8 mouse cellular contexts compared by ENCODE assay signal in genomic region chr11:3894406-3895281, GRCm38 (mm10). TPM values are rescaled to one million over a fixed set of nuclear protein-coding genes. Genes with fewer than 3 reads are reported as not detected.
A peak's percentile ranks its signal among the peaks of the same experiment; 100 is the strongest.
DNase-seq lines count a peak whose midpoint lies in the region; ATAC-seq and TF ChIP-seq lines count a peak whose summit lies in the region.

4921536K21Rik (minus strand) TSS chr11:3895098.
Dusp18 (plus strand) TSS chr11:3895240.

- peaks cover 25% of the 10 kb centered on the region for H3K4me1 ChIP-seq in E14TG2a.4 (replicated peaks; ENCODE audit: low read depth, low read length)
- H3K4me1 ChIP-seq in forebrain, embryonic 14.5 days (ENCODE audit: control insufficient read depth, insufficient read depth, low read length) = peaks cover 3% of the 10 kb centered on the region; the same call in 1 of the 2 replicates
- peaks cover 7% of the 10 kb centered on the region for H3K4me1 ChIP-seq in liver, embryonic 16.5 days (ENCODE audit: control insufficient read depth, low read depth, low read length)
- peaks cover 4% of the 10 kb centered on the region; the same call in 1 of the 2 replicates for H3K4me1 ChIP-seq in neural tube, embryonic 12.5 days

- H3K36me3 ChIP-seq in E14TG2a.4 (ENCODE audit: insufficient read depth, low read length) = peaks cover 7% of the 10 kb centered on the region; the same call in 1 of the 2 replicates
- peaks cover 21% of the 10 kb centered on the region for H3K36me3 ChIP-seq in forebrain, embryonic 14.5 days (ENCODE audit: control insufficient read depth, insufficient read depth, low read length)
- no peaks in the 10 kb centered on the region for H3K36me3 ChIP-seq in liver, embryonic 16.5 days (ENCODE audit: control insufficient read depth, insufficient read depth)
- H3K36me3 ChIP-seq in neural tube, embryonic 12.5 days = peaks cover 21% of the 10 kb centered on the region

- H3K27me3 ChIP-seq in E14TG2a.4 (ENCODE audit: insufficient read depth, low read length) = peaks cover 35% of the 10 kb centered on the region
- no peaks in the 10 kb centered on the region for H3K27me3 ChIP-seq in forebrain, embryonic 14.5 days (replicated peaks; ENCODE audit: control insufficient read depth, insufficient read depth, low read length)
- no peaks in the 10 kb centered on the region for H3K27me3 ChIP-seq in liver, embryonic 16.5 days (ENCODE audit: control insufficient read depth, insufficient read depth, low read depth, low read length)
- H3K27me3 ChIP-seq in neural tube, embryonic 12.5 days (replicated peaks) = no peaks in the 10 kb centered on the region

- no peak for TF ChIP-seq CTCF in E14TG2a.4 (conservative IDR thresholded peaks at IDR 0.05; ENCODE audit: low read length)

- WGBS in forebrain, embryonic 14.5 days = 2% methylated on average over 46 of the region's 46 CpGs
- WGBS in large intestine, adult 2 months = 4% methylated on average over 46 of the region's 46 CpGs
- WGBS in liver, embryonic 16.5 days (ENCODE audit: insufficient replicate concordance) = 5% methylated on average over 46 of the region's 46 CpGs
- WGBS in neural tube, embryonic 12.5 days = 2% methylated on average over 46 of the region's 46 CpGs

- peak; percentile 53 for DNase-seq in cerebellum, adult 11 months
- DNase-seq in forebrain, embryonic 14.5 days (ENCODE audit: low spot score) = peak; percentile 98
- DNase-seq in heart, postnatal 14 days = peak; percentile 90 to 91
- peak; percentile 89 for DNase-seq in large intestine, adult 2 months (ENCODE audit: low read depth, low spot score)
- DNase-seq in telencephalon, adult 2 months (ENCODE audit: low read depth, low spot score) = peak; percentile 92

- H3K4me2 ChIP-seq in forebrain, embryonic 14.5 days (ENCODE audit: low read length) = peak within 1 kb of the TSS; percentile 63
- H3K4me2 ChIP-seq in liver, embryonic 16.5 days (ENCODE audit: low read depth, low read length) = peak within 1 kb of the TSS; percentile 77
- peak within 1 kb of the TSS; percentile 73 for H3K4me2 ChIP-seq in neural tube, embryonic 12.5 days (replicated peaks)

- peak; percentile 100 for ATAC-seq in forebrain, embryonic 14.5 days
- ATAC-seq in liver, embryonic 16.5 days (ENCODE audit: low read depth) = peak; percentile 94
- peak; percentile 99 for ATAC-seq in neural tube, embryonic 12.5 days (ENCODE audit: low FRiP score, low read depth)

- peak within 1 kb of the TSS; percentile 62 for H3K9ac ChIP-seq in forebrain, embryonic 14.5 days (ENCODE audit: low read length)
- peak within 1 kb of the TSS; percentile 14; the same call in 1 of the 2 replicates for H3K9ac ChIP-seq in liver, embryonic 16.5 days (ENCODE audit: low read depth, low read length)
- H3K9ac ChIP-seq in neural tube, embryonic 12.5 days = peak within 1 kb of the TSS; percentile 59

- peak within 1 kb of the TSS; percentile 79 for H3K27ac ChIP-seq in forebrain, embryonic 14.5 days (ENCODE audit: low read depth, low read length)
- no peak within 1 kb of the TSS for H3K27ac ChIP-seq in liver, embryonic 16.5 days (ENCODE audit: low read length)
- H3K27ac ChIP-seq in neural tube, embryonic 12.5 days = peak within 1 kb of the TSS; percentile 50; the same call in 1 of the 2 replicates

- peak within 1 kb of the TSS; percentile 80 for H3K4me3 ChIP-seq in E14TG2a.4 (replicated peaks; ENCODE audit: low read length)
- peak within 1 kb of the TSS; percentile 39 for H3K4me3 ChIP-seq in forebrain, embryonic 14.5 days (ENCODE audit: low read depth, low read length)
- H3K4me3 ChIP-seq in liver, embryonic 16.5 days (ENCODE audit: low read depth, low read length) = peak within 1 kb of the TSS; percentile 59
- peak within 1 kb of the TSS; percentile 44 for H3K4me3 ChIP-seq in neural tube, embryonic 12.5 days

- no peaks in the 10 kb centered on the region for H3K9me3 ChIP-seq in E14TG2a.4 (ENCODE audit: low read length)
- no peaks in the 10 kb centered on the region for H3K9me3 ChIP-seq in forebrain, embryonic 14.5 days (replicated peaks; ENCODE audit: control insufficient read depth, low read length)
- H3K9me3 ChIP-seq in liver, embryonic 16.5 days (replicated peaks; ENCODE audit: control insufficient read depth, low read length) = no peaks in the 10 kb centered on the region
- no peaks in the 10 kb centered on the region for H3K9me3 ChIP-seq in neural tube, embryonic 12.5 days

- intact Hi-C loops in heart, postnatal 14 days (cut with DNase I) = no loop called here

RNA-seq across cellular contexts. Expression of gene 4921536K21Rik, which starts in this region (rescaled TPM):
- polyA plus RNA-seq in forebrain, embryonic 14.5 days (2014; fragmentation: Nextera tagmentation; extraction: Ambion mirVana) = 0.16 and 0.36 TPM in 2 replicates
- total RNA-seq in heart, postnatal 14 days (2021) = under 1 TPM; 0.74 to 0.90 TPM
- 0.33 and 0.58 TPM in 2 replicates for polyA plus RNA-seq in large intestine, adult 2 months (2012; rRNA removed)
- polyA plus RNA-seq in liver, embryonic 16.5 days (2015; fragmentation: Nextera tagmentation; extraction: Ambion mirVana) = 0.06 TPM in 1 of 2 replicates, not detected in the other
- 0.47 and 0.59 TPM in 2 replicates for polyA plus RNA-seq in neural tube, embryonic 12.5 days (2016; fragmentation: Nextera tagmentation; extraction: Ambion mirVana)

RNA-seq across cellular contexts. Expression of gene Dusp18, which starts in this region (rescaled TPM):
- polyA plus RNA-seq in forebrain, embryonic 14.5 days (2014; fragmentation: Nextera tagmentation; extraction: Ambion mirVana) = 29.3 and 35.8 TPM in 2 replicates
- 10 to 100 TPM; 38.2 to 44.4 TPM for total RNA-seq in heart, postnatal 14 days (2021)
- polyA plus RNA-seq in large intestine, adult 2 months (2012; rRNA removed) = 4.0 TPM in 2 replicates
- polyA plus RNA-seq in liver, embryonic 16.5 days (2015; fragmentation: Nextera tagmentation; extraction: Ambion mirVana) = 0.22 and 0.28 TPM in 2 replicates
- 22.2 and 23.5 TPM in 2 replicates for polyA plus RNA-seq in neural tube, embryonic 12.5 days (2016; fragmentation: Nextera tagmentation; extraction: Ambion mirVana)

Comparison
In these comparisons a context has a peak if more than half of its experiments do, and no peak if none do; other contexts are left out.
1. Peak in ATAC-seq, H3K4me3 ChIP-seq, H3K9ac ChIP-seq and H3K4me2 ChIP-seq in liver, embryonic 16.5 days; RNA of the genes that start here not detected or under 1 TPM.